Mouse (Mus musculus) left cerebral cortex, postnatal 10 days (tissue): ENCODE data around the gene Erg28. TPM values are rescaled to one million over a fixed set of nuclear protein-coding genes. Genes with fewer than 3 reads are reported as not detected.
A peak's percentile ranks its signal among the peaks of the same experiment; 100 is the strongest.

ENCODE experiments used
- DNase-seq, 2 experiments: peaks; one replicate each; pipeline ENCODE4 v3.0.0; 2021 to 2022; ENCODE audit warnings: low spot score in 2 of 2, mixed read lengths in 1 of 2; ENCODE audit errors: extremely low spot score in 1 of 2
- intact Hi-C: fragments of 180-260 bp; cut with DNase I; formaldehyde crosslinking; loops from one replicate; pipeline ENCODE4 v1.15.1; 2025
- total RNA-seq, 2 experiments: library from RNA; stranded (reverse); gene quantifications; 2 replicates each; pipeline ENCODE4 v1.2.3; 2021

The Erg28 gene
- total RNA-seq, 2 experiments from 2014 or later: 60.5 to 65.9 TPM

DNA sequence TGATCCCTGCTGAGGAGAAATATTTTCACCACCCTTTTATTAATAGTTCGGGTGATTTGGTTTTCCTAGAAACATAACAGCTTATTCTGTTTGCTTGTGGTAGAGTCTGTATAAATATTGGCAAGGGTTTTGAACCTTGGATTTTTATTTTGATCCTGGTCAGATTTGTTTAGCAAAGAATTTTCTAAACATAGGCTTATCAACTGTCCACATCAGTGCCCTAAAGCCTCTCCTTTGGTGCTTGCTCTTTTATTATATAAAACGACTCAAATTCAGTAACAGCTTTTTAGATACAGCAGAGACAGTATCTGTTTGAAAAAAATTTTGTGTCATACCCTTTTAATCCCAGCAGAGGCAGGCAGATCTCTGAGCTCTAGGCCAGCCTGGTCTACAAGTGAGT, 1.5 kb upstream of the Erg28 start:
- intact Hi-C loops: no loop called here
- DNase-seq: no peak

- intact Hi-C loops: no loop called here
- DNase-seq: no peak
These were observed 1.0 kb upstream of the Erg28 start for GRCm38 (mm10) chr12:85825361-85825760.

DNA sequence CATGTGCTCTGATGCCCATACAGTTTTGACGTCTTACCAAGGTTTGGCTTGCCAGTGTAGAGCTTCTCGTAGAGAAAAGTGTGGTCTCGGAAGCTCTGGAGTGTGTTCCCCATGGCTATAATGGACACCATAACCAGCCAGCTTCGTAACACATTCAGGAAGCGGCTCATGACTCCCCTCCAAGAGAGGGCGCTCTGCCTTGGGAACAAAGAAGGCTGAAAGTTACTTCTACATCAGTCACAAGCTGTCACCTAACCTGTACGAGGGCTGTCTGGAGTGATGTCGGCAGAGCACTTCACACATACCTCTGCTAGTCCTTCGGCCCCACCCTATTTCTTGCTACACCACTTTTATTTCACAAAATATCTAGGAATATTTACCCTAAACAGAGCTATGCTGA, 2.3 kb downstream of the Erg28 start:
- DNase-seq: no peak
- intact Hi-C loops: no loop called here

- intact Hi-C loops: loop anchor here (10.0 kb wide), 1 partner anchor 479 kb away; the partner anchor contains the start of gene Nek9
- peak in 1 of 2 experiments; percentile 86 for DNase-seq
These were observed 10.8 kb downstream of the Erg28 start for GRCm38 (mm10) chr12:85813599-85813998.

DNA sequence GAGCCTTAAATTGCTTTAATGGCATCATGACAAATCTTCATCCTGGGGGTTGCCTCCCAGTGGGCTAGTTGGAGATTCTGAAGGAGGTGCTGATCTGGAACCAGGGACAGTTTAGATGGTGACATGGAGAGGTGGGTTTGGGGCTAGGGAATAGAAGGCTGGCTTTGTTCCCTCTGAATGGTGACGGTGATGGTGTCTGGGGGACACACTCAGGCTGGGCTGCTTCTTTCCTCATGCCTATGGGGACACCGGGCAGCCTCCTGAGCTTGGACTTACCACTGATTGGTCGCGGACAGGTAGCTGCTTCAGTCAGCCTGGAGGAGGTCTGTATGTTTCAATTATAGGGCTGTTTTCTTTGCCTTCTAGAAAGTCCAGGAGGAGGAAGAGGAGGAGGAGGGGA, 12.7 kb downstream of the Erg28 start:
- no peak for DNase-seq
- intact Hi-C loops: loop anchor here (10.0 kb wide), 1 partner anchor 477 kb away; the partner anchor contains the start of gene Nek9

DNA sequence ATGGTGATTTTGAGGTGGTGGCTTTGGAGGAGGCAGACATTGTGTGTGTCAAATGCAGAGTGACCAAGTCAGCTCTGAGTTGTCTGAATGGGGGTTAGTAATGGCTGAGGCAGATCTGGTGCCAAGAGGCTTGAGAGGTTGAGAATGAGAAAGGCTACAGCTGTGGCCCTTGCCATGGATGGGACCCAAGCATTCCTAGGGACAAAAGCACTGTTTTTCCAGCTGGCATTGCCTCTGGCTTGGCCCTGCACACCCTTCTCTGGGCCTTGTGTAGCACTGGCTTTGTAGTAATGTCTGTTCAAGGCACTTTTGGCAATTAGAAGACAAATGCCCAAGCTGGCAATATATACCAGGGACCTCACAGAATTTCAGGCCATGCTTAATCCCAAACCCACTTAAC, 13.4 kb downstream of the Erg28 start:
- DNase-seq: no peak
- intact Hi-C loops: loop anchor here (10.0 kb wide), 1 partner anchor 476 kb away; the partner anchor contains the start of gene Nek9

GRCm38 (mm10) chr12:85809726-85810125, 14.6 kb downstream of the Erg28 start:
- intact Hi-C loops: loop anchor here (10.0 kb wide), 1 partner anchor 475 kb away; the partner anchor contains the start of gene Nek9

DNA sequence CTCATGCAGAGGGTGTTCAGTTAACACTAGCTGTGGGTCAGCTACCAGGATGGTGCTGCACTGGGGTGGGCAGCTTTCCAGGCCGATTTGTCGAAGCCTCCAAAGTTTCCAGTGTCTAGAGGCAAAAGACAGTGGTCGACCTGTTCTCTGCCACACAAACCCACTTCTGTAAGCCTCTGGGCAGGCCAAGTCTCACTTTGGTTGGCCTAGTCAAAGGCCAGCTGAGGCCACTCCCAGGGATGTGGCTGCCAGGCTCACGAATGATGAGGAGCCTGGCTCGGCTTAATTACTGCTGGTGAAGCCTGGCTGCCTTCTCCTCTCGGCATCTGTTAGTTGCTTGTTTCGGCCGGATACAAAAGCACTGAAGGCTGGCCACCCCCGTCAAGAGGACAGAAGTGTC, 24.3 kb downstream of the Erg28 start:
- intact Hi-C loops: no loop called here
- DNase-seq: peak in 1 of 2 experiments; percentile 40

More at GRCm38 (mm10) chr12:85809726-85810125, 14.6 kb downstream of the Erg28 start:
- DNase-seq: no peak

GRCm38 (mm10) chr12:85795551-85795950, 28.8 kb downstream of the Erg28 start:
- DNase-seq: peak in 1 of 2 experiments; percentile 35
- intact Hi-C loops: loop anchor here (5.0 kb wide), 1 partner anchor 48 kb away; the partner anchor contains the start of gene Flvcr2

GRCm38 (mm10) chr12:85794094-85794493, 30.3 kb downstream of the Erg28 start:
- intact Hi-C loops: no loop called here
- no peak for DNase-seq

- intact Hi-C loops: no loop called here
These were observed 31.5 kb downstream of the Erg28 start for GRCm38 (mm10) chr12:85792821-85793346.

DNA sequence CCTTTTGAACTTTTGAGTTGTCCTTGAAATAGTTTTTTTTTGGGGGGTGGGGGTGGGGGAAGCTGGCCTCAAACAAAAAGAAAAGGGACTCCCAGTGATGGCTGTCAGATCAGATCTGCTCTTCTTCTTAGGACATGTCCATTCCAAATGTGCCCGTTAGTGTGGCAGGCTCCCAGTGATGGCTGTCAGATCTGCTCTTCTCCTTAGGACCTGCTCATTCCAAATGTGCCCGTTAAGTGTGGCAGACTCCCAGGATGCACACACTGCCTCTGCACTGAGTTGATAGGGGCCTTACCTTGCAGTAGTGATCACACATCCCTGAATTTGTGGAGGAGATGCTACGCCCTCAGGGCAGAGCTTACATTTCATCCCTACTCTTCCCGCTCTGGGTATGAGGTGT, 32.2 kb downstream of the Erg28 start:
- no peak for DNase-seq
- intact Hi-C loops: no loop called here

More at GRCm38 (mm10) chr12:85792821-85793346, 31.5 kb downstream of the Erg28 start:
- DNase-seq: peak; percentile 16 to 69

GRCm38 (mm10) chr12:85784916-85785815, 39.2 kb downstream of the Erg28 start:
- intact Hi-C loops: no loop called here
- peak in 1 of 2 experiments; percentile 82 for DNase-seq

DNA sequence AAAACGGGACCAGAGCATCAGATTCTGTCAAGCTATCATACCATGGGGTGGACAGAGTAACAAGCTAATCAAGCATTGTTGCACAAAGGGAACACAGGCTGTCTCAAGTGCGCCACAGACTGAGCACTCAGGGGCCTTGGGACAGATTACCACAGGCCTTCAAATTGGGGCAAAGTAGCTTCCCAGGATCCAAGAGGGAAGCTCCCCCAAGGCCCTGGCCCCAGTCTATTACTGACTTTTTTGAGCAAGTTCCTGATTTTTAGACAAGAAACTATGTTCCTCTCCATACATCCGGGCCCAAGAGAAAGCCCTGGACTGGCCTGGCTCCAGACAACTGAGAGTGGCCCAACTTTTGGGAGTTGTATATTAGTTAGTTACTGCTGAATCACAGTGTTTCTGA, 42.7 kb downstream of the Erg28 start:
- intact Hi-C loops: no loop called here
- DNase-seq: no peak

GRCm38 (mm10) chr12:85779707-85780106, 44.6 kb downstream of the Erg28 start:
- intact Hi-C loops: no loop called here
- no peak for DNase-seq

DNA sequence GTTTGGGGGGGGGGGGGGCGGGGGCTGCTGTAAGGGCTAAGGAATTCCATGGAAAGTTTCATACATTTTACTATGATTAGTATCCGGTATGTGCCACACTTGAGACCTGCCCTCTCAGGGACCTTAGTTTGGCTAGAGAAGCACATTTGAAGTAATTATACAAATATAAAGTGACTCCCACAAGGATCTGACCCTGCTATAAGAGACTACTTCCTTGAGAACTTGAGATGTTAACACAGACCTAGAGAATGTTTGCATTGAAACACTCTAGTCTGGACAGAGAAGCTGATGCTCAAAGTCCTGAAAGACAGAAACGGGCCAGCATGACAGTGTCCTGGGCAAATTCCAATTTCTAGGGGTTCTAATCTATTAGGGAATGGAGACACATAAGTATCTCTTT, 45.4 kb downstream of the Erg28 start:
- intact Hi-C loops: no loop called here
- DNase-seq: no peak

DNA sequence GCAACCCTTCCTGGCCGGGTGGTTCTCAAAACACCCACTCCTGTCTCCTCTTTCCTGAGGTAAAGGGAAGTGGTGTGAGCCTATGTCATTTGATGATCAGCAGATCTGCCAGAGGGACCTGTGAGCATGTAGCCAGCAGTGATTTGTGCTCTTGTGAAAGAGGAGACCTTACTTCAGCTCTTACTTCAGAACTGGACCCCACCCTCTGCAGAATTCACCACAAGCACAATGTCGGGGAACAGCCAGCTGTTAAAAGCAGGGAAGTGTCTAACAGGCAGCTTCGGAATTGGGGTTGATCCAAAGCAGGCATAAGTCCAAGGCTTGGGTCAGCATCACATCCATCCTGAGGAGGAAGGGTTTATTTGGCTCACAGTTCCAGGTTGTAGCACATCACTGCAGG, 53.0 kb downstream of the Erg28 start:
- intact Hi-C loops: no loop called here

GRCm38 (mm10) chr12:85767750-85768149, 56.6 kb downstream of the Erg28 start:
- peak in 1 of 2 experiments; percentile 89 for DNase-seq
- intact Hi-C loops: no loop called here

More for the DNA sequence above, 53.0 kb downstream of the Erg28 start:
- peak in 1 of 2 experiments; percentile 42 for DNase-seq

DNA sequence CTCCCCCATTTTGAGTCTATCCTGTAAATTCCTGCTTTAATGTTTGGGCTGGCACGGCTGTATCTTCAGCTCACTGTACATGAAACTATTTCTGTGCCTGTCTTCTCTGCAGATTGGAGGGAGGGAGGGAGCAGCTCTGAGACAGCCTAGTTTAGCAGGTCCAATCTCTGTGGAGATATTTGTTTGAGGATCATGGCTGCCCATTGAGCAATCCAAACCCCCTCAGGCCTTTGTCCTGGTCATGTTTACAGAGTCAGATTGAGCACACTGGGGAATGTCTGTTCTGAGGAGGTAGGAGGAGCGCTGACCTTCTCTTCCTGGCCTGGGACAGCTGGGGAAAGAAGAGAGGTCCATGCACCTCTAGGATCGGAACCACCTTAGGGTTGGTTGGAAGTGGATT, 58.1 kb downstream of the Erg28 start:
- intact Hi-C loops: no loop called here
- peak in 1 of 2 experiments; percentile 31 for DNase-seq
